Comparison of ENCODE assay signal across 8 mouse cellular contexts in the genomic region with DNA sequence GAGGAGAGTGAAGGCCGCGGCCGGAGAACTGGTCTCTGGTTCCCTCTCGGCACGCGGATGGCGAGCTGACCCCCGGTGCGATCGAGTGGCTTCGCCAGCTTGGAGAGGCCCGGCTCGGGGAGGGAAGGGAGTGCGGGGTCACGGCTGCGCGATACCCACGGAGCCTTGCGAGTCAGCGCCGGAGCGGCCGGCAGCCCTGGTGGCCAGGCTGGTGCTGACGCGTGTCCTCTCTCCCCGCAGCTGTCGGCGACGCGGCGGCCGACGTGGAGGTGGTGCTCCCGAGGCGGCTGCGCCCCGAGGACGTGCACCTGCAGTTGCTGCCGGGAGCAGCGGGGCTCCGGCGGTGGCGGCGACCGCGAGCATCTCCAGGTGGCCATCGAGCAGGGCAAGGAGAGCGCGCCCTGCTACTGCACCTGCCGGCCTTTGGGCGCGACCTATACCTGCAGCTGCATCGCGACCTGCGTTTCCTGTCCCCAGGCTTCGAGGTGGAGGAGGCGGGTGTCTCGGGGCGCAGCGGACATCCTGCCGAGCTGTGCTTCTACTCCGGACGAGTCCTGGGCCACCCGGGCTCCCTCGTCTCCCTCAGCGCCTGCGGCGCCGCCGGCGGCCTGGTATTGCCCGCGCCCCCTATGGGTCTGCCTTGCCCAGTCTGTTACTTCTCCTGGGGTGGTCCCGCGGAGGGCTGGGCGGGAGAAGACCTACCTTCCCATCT. TPM values are rescaled to one million over a fixed set of nuclear protein-coding genes. Genes with fewer than 3 reads are reported as not detected.
DNase-seq lines count a peak whose midpoint lies in the region.

No protein-coding gene starts in this region.

- intact Hi-C loops in heart, postnatal 10 days (cut with DNase I), result loop anchor here (2.0 to 5.0 kb wide), 4 partner anchors 117 to 359 kb away; no protein-coding TSS in a partner anchor

- DNase-seq in B cell, adult 2 months, result peak; percentile 45 to 52
- peak; percentile 31 for DNase-seq in Muller cell, postnatal 12 days (ENCODE audit: inconsistent ontology term)
- peak; percentile 60 for DNase-seq in embryo, embryonic 9.5 days (ENCODE audit: extremely low spot score)
- peak; percentile 54 to 61 for DNase-seq in heart, postnatal 10 days
- peak; percentile 71 to 78 for DNase-seq in kidney, postnatal 4 days
- DNase-seq in lung, postnatal 10 days, result peak; percentile 70
- peak; percentile 28 for DNase-seq in retina, postnatal 7 days (ENCODE audit: low read depth, low spot score)
- peak; percentile 18 for DNase-seq in urinary bladder, postnatal 10 days (ENCODE audit: low spot score)

RNA-seq across cellular contexts. Expression of a gene that starts 0.6 kb away (rescaled TPM):
- total RNA-seq in heart, postnatal 10 days (2021), result 10 to 100 TPM; 15.9 to 18.4 TPM

Comparison
In these comparisons a context has a peak if more than half of its experiments do, and no peak if none do; other contexts are left out.
1. Peak in every context shown above with its lines: DNase-seq.
2. DNase-seq: peak in every context shown above with its lines; median percentile 74 in kidney, postnatal 4 days; 70 in lung, postnatal 10 days; 60 in embryo, embryonic 9.5 days; 58 in heart, postnatal 10 days; 48 in B cell, adult 2 months; 31 in Muller cell, postnatal 12 days; 28 in retina, postnatal 7 days; 18 in urinary bladder, postnatal 10 days.